Mouse (Mus musculus): ENCODE data around the gene Uba52. TPM values are rescaled to one million over a fixed set of nuclear protein-coding genes. Genes with fewer than 3 reads are reported as not detected.

Gene Uba52
- polyA plus RNA-seq (2015; fragmentation: Nextera tagmentation; extraction: Ambion mirVana) = 856 and 861 TPM in 2 replicates

DNA sequence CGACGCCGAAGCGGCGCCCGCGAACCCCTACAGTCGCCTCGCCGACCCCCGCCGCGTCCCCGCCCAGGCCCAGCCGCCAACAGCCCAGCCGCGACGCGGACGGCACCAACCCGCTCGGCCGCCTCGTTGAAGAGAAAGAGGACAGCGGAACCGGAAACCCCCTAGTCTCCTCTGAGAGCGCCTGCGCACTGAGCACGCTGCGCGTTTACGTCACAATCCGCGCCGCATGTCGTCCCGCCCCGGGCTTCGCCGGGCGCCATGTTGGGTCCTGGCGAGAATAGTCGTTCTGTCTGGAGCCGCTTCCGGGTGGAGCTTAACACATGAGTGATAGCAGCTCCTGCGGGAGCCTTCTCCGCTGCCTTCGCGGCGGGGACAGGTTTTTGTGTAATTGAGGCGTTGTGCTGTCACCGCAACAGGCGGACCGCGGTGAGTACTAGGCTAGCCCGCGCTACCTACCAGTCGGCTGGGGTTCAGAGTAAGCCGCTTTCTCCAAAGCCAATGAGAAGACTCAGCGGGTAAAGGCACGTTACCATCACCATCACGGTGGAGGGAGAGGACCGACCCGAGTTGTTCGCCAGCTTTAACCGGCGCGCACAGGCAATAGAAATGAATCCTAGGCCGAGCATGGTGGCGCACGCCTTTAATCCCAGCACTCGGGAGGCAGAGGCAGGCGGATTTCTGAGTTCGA, at the start of gene Uba52:
Uba52 (minus strand) TSS at position 574 of the 688 bp plus-strand sequence.
- 1% methylated on average over 54 of the region's 74 CpGs for WGBS
- peak within 1 kb of the TSS; percentile 96 for H3K27ac ChIP-seq
- H3K4me2 ChIP-seq (replicated peaks) = peak within 1 kb of the TSS; percentile 98
- H3K9ac ChIP-seq = peak within 1 kb of the TSS; percentile 99
- no peaks in the 10 kb centered on the region for H3K9me3 ChIP-seq
- H3K4me3 ChIP-seq = peak within 1 kb of the TSS; percentile 98
- peaks cover 48% of the 10 kb centered on the region for H3K36me3 ChIP-seq
- peak; percentile 83 for ATAC-seq (ENCODE audit: low FRiP score, low read depth)
- H3K27me3 ChIP-seq = no peaks in the 10 kb centered on the region
- peaks cover 37% of the 10 kb centered on the region for H3K4me1 ChIP-seq

DNA sequence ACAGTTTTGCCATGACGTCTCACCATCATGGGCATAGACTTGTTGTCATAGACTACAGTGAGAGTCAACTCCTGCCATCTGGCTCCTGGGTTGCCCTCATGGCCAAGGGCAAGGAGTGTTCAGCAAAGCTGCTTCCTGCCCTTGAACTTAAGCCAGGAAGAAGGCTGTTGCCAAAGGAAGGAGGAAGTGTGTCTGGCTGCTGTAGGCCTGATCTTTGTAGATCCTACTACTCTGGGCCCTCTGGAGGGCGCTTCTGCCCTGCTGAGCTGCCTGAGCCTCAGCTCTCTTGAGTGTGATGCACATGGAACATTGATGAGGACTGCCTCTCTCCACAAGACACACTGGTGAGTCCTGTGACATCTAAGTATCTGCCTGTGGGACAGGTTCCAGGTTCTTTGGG, 49.5 kb upstream of the Uba52 start:
- Histone ChIP-seq H3K27ac (no peak overlapping the region), H3K4me2 (replicated peaks) (no peak overlapping the region), H3K9me3 (no peaks in the 10 kb centered on the region), H3K36me3 (peaks cover 12% of the 10 kb centered on the region), H3K9ac (no peak overlapping the region), H3K4me1 (0 out of 2 replicates have a peak, but pooled peaks cover 6% of the 10 kb centered on the region), H3K27me3 (no peaks in the 10 kb centered on the region), H3K4me3 (no peak overlapping the region)
- 77% methylated on average over 2 of the region's 2 CpGs for WGBS
- no peak for ATAC-seq (ENCODE audit: low FRiP score, low read depth)

DNA sequence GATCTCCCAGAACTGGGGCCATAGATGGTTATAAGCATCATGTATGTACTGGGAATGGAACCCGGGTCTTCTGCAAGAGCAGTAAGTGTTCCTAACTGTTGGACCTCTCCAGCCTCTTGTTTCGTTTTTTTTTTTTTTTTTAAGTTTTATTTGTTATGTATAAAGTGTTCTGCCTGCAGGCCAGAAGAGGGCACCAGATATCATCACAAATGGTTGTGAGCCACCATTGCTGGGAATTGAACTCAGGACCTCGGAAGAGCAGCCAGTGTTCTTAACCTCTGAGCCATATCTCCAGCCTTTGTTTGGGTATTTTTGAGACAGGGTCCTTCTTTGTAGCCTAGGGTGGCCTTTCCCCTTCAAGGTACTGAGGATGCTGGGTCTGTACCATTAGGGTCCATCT, 48.4 kb upstream of the Uba52 start:
- ATAC-seq (ENCODE audit: low FRiP score, low read depth) = no peak
- Histone ChIP-seq H3K36me3 (peaks cover 12% of the 10 kb centered on the region), H3K4me3 (no peak overlapping the region), H3K27ac (no peak overlapping the region), H3K4me1 (0 out of 2 replicates have a peak, but pooled peaks cover 4% of the 10 kb centered on the region), H3K27me3 (no peaks in the 10 kb centered on the region), H3K4me2 (replicated peaks) (no peak overlapping the region), H3K9ac (no peak overlapping the region), H3K9me3 (no peaks in the 10 kb centered on the region)
- 73% methylated on average over 3 of the region's 3 CpGs for WGBS

DNA sequence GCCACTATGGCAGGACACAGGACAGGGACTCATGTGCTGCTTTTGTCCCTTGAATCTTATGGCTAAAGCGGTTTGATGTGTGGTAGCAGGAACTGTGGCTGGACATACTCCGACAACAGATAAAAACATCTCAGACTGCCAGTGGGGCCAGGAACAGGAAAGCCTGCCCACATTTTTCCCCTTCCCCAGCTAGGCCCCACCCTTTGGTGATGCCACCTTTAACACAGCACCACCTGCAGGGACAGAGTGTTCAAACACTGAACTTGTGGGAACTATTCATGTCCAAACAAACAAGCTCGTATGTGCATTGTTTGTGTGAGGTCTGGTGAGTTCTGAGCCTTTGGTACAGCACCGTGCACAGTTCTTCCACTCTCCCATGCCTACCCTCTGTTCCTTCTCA, 47.7 kb upstream of the Uba52 start:
- H3K4me1 ChIP-seq = peaks cover 10% of the 10 kb centered on the region; the same call in 1 of the 2 replicates
- H3K27ac ChIP-seq = no peak overlapping the region
- H3K4me2 ChIP-seq (replicated peaks) = no peak overlapping the region
- H3K4me3 ChIP-seq = no peak overlapping the region
- no peaks in the 10 kb centered on the region for H3K27me3 ChIP-seq
- ATAC-seq (ENCODE audit: low FRiP score, low read depth) = no peak
- no peak overlapping the region for H3K9ac ChIP-seq
- no peaks in the 10 kb centered on the region for H3K9me3 ChIP-seq
- peaks cover 12% of the 10 kb centered on the region for H3K36me3 ChIP-seq
- 75% methylated on average over 4 of the region's 4 CpGs for WGBS

DNA sequence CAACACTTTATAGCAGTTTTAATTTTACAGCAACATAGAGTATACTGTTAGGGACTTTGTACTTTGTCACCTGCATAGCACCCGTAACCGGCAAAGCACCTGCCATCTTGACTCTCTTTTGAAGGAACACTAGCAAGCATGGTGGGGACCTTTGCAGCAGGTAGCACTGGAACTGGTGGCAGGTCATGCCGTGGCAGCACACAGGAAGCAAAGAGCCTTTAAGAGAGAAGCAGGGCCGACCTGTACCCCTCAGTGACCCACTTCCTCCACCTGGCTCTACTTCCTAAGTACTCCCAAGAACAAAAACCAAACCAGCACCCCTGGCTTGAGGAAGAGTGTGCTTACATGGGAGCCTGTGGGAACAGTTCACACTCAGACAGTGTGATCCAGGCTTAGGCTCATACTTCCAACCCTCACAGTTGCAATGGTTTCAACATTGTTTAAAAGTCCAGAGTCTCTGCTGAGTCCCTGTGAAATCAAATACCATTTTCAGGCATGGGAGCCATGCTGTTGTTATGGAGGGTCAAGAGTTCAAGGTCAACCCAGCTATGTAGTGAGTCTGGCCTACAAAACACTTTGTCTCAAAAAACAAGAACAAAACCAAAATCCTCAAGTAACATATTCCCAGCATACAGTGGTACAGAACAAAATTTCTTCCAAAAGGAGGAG, 44.6 kb upstream of the Uba52 start:
- WGBS = 92% methylated on average over 4 of the region's 4 CpGs
- Histone ChIP-seq H3K9ac (no peak overlapping the region), H3K9me3 (no peaks in the 10 kb centered on the region), H3K36me3 (peaks cover 8% of the 10 kb centered on the region), H3K4me3 (no peak overlapping the region), H3K4me1 (peaks cover 7% of the 10 kb centered on the region; the same call in 1 of the 2 replicates), H3K27me3 (no peaks in the 10 kb centered on the region), H3K4me2 (replicated peaks) (no peak overlapping the region), H3K27ac (no peak overlapping the region)
- ATAC-seq (ENCODE audit: low FRiP score, low read depth) = no peak

DNA sequence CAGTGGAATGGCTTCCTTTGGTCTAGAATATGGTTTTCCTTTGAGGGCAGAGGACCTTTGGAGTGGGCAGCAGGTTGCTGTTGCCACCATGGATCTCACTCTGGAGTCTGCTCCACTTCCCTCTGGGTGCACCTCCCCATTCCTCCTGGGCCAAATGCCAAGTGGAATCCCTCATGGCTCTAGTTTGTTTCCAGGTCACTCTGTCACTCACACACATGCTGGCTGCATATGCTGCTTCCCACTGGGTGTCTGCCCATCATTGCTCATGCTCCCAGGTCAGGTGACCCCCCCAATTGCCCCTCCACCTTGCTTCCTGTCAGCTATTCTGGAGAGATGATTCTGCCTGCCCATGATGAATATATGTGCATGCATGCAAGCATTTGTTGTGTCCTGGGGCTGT, 43.1 kb upstream of the Uba52 start:
- ATAC-seq (ENCODE audit: low FRiP score, low read depth) = no peak
- Histone ChIP-seq H3K9ac (no peak overlapping the region), H3K4me3 (no peak overlapping the region), H3K36me3 (peaks cover 3% of the 10 kb centered on the region; the same call in 1 of the 2 replicates), H3K27ac (no peak overlapping the region), H3K4me1 (peaks cover 7% of the 10 kb centered on the region; the same call in 1 of the 2 replicates), H3K4me2 (replicated peaks) (no peak overlapping the region), H3K9me3 (no peaks in the 10 kb centered on the region), H3K27me3 (no peaks in the 10 kb centered on the region)

DNA sequence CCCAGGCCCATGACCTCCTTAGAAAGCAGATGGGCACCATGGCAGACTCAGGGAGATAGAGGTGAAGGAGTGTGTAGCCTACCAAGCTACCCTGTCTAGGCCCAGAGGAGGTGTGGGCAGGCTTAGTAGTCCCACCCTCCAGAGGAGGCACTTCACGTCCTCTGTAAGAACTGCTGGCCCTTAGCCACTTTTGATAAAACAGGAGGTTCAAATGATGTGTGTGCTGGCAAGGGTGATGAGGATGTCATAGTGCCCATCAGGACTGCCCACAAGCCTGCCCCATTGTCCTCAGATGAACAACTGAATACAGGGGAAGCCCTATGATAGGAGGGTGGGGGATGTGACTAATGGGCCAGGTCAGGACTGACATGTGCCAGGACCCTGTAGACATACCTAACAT, 42.2 kb upstream of the Uba52 start:
- Histone ChIP-seq H3K27ac (no peak overlapping the region), H3K4me3 (no peak overlapping the region), H3K4me2 (replicated peaks) (no peak overlapping the region), H3K9ac (no peak overlapping the region), H3K27me3 (no peaks in the 10 kb centered on the region), H3K36me3 (peaks cover 3% of the 10 kb centered on the region; the same call in 1 of the 2 replicates), H3K4me1 (peaks cover 7% of the 10 kb centered on the region; the same call in 1 of the 2 replicates), H3K9me3 (no peaks in the 10 kb centered on the region)
- ATAC-seq (ENCODE audit: low FRiP score, low read depth) = no peak
- 40% methylated on average over 1 of the region's 1 CpGs for WGBS

DNA sequence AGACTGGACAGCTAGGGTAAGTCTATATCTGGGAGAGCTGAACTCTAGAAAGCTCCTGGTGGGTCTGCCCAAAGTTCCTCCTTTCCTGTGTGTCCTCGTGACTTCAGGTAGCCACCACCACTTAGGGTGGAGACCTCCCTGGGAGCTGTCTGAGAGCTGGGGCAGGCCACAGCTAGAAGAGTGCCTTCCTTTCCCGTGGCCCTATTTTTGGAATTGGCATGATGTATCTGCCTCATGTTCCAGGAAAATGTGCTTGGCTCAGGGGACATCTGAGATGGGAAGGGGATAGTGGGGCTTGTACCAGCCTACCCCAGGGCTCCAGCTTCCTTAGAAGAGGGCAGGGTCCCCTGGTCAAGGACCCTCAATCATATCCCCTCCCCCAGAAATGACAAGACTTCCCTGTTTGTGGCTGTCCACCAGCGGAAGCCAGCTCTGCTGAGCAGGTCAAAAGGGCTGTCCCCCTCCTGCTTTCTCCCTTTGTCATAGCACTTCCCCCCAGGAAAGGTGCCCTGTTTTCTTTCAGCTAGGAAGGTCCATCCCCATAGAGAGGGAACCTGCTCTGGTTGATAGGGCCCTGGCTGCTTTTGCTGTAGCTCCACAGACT, 41.1 kb upstream of the Uba52 start:
- H3K27me3 ChIP-seq = no peaks in the 10 kb centered on the region
- no peak overlapping the region for H3K4me2 ChIP-seq (replicated peaks)
- no peak overlapping the region for H3K9ac ChIP-seq
- H3K27ac ChIP-seq = no peak overlapping the region; the same call in 1 of the 2 replicates
- no peaks in the 10 kb centered on the region for H3K9me3 ChIP-seq
- H3K4me3 ChIP-seq = no peak overlapping the region
- H3K36me3 ChIP-seq = peaks cover 3% of the 10 kb centered on the region
- WGBS = 78% methylated on average over 3 of the region's 3 CpGs
- peaks cover 7% of the 10 kb centered on the region; the same call in 1 of the 2 replicates for H3K4me1 ChIP-seq
- ATAC-seq (ENCODE audit: low FRiP score, low read depth) = no peak

DNA sequence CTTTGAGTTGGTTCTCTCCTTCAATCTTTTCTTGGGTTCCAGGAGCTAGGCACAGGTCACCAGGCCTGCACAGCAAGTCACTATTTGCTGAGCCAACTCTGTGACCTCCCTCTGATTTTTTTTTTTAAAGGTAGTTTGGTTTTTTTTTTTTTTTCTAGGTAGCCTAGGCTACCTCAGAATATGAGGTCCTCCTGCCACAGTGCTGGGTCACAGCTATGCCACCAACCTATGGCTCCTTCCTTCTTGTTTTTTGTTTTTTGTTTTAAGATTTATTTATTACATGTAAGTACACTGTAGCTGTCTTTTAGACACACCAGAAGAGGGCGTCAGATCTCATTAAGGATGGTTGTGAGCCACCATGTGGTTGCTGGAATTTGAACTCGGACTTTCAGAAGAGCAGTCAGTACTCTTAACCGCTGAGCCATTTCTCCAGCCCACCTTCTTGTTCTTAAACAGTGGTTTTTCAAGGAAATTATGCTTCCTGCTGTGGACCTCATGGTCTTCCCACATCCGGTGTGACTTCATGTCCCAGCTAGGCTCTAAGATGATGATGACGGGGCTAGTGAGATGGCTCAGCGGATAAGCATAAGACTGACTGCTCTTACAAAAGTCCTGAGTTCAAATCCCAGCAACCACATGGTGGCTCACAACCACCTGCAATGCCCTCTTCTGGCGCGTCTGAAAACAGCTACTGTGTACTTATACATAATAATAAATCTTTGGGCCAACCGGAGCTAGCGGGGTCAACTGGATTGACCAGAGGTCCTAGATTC, 39.0 kb upstream of the Uba52 start:
- peaks cover 4% of the 10 kb centered on the region; the same call in 1 of the 2 replicates for H3K36me3 ChIP-seq
- H3K27ac ChIP-seq = no peak overlapping the region

DNA sequence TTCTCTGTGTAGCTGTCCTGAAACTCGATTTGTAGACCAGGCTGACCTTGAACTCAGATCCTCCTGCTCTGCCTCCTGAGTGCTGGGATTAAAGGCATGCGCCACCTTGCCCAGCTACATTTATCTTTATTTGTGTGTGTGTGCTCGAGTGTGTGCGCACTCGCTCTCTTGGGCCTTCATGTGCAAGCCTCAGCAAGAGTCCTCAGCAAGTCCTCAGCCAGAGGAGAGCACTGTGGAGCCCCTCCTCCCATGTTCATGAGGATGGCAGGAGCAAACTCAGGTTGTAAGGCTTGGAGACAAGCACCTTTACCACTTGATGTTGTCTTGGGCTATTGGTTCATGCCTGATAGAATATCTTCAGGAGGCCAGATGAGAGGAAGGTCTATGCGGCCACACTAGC, 37.2 kb upstream of the Uba52 start:
- Histone ChIP-seq H3K9me3 (no peaks in the 10 kb centered on the region), H3K4me3 (no peak overlapping the region), H3K27me3 (no peaks in the 10 kb centered on the region), H3K36me3 (peaks cover 6% of the 10 kb centered on the region; the same call in 1 of the 2 replicates), H3K4me2 (replicated peaks) (no peak overlapping the region), H3K4me1 (no peaks in the 10 kb centered on the region), H3K27ac (no peak overlapping the region), H3K9ac (no peak overlapping the region)
- ATAC-seq (ENCODE audit: low FRiP score, low read depth) = no peak
- 88% methylated on average over 6 of the region's 6 CpGs for WGBS

More for the DNA sequence above, 39.0 kb upstream of the Uba52 start:
- Histone ChIP-seq H3K9ac (no peak overlapping the region), H3K4me1 (peaks cover 7% of the 10 kb centered on the region; the same call in 1 of the 2 replicates), H3K9me3 (no peaks in the 10 kb centered on the region), H3K4me2 (replicated peaks) (no peak overlapping the region), H3K4me3 (no peak overlapping the region), H3K27me3 (no peaks in the 10 kb centered on the region)
- no peak for ATAC-seq (ENCODE audit: low FRiP score, low read depth)
- 91% methylated on average over 10 of the region's 10 CpGs for WGBS

DNA sequence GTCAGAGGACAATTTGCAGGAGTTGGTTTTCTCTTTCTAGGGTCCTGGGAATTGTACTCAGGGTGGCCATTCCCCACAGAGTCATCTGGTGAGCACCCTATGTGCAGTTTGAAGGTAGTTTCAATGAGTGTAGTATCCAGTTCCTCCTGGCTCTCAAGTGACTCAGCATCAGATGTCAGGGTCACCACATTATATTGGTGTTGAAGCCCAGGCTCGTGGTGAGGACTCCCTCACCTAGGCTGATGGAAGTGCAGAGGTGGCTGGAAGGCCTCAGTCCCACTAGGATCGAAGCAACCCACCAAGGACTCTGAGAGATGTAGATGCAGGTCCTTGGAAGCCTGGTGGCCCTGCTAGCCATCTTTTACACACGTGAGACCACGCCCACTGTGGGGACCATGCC, 35.8 kb upstream of the Uba52 start:
- Histone ChIP-seq H3K27ac (no peak overlapping the region), H3K4me3 (no peak overlapping the region), H3K9me3 (no peaks in the 10 kb centered on the region), H3K9ac (no peak overlapping the region), H3K4me1 (peaks cover 5% of the 10 kb centered on the region), H3K27me3 (no peaks in the 10 kb centered on the region), H3K4me2 (replicated peaks) (no peak overlapping the region), H3K36me3 (peaks cover 6% of the 10 kb centered on the region; the same call in 1 of the 2 replicates)
- WGBS = 82% methylated on average over 4 of the region's 4 CpGs
- ATAC-seq (ENCODE audit: low FRiP score, low read depth) = no peak
